8 mouse cellular contexts compared by ENCODE assay signal in genomic region chr7:144906708-144907397, GRCm38 (mm10). TPM values are rescaled to one million over a fixed set of nuclear protein-coding genes. Genes with fewer than 3 reads are reported as not detected.
DNase-seq lines count a peak whose midpoint lies in the region; ATAC-seq and TF ChIP-seq lines count a peak whose summit lies in the region.

No protein-coding gene starts in this region.

- peaks cover 4% of the 10 kb centered on the region for H3K9me3 ChIP-seq in heart, embryonic 16.5 days (replicated peaks; ENCODE audit: control insufficient read depth, low read length)

- no peak overlapping the region for H3K27ac ChIP-seq in heart, adult 2 months
- H3K27ac ChIP-seq in heart, embryonic 16.5 days (ENCODE audit: low read length): no peak overlapping the region

- H3K36me3 ChIP-seq in heart, adult 2 months (ENCODE audit: control insufficient read depth, insufficient read depth, low read length): no peaks in the 10 kb centered on the region
- no peaks in the 10 kb centered on the region for H3K36me3 ChIP-seq in heart, embryonic 16.5 days (ENCODE audit: control insufficient read depth, insufficient read depth)

- ATAC-seq in activated CD4-positive, CD25-positive, alpha-beta regulatory T cell, adult 4 months: peak; percentile 87
- ATAC-seq in heart, embryonic 16.5 days (replicated peaks; ENCODE audit: extremely low read depth, insufficient read depth, low FRiP score): no peak; the same call in 1 of the 2 replicates

- H3K4me1 ChIP-seq in heart, adult 2 months (ENCODE audit: control insufficient read depth, insufficient read depth, low read length): no peaks in the 10 kb centered on the region
- H3K4me1 ChIP-seq in heart, embryonic 16.5 days (ENCODE audit: control insufficient read depth, insufficient read depth, low read length): no peaks in the 10 kb centered on the region

- peak overlapping the region; percentile 42 for H3K4me2 ChIP-seq in heart, embryonic 16.5 days (ENCODE audit: low read depth, low read length)

- TF ChIP-seq POLR2A in heart, adult 2 months (IDR thresholded peaks at IDR 0.05; ENCODE audit: insufficient read depth, low read depth, low read length): no peak

- peak; percentile 98 for TF ChIP-seq CTCF in heart, adult 2 months (IDR thresholded peaks at IDR 0.05)

- 13% methylated on average over 28 of the region's 28 CpGs for WGBS in heart, adult 2 months
- 10% methylated on average over 28 of the region's 28 CpGs for WGBS in heart, embryonic 16.5 days

- no peak overlapping the region for H3K4me3 ChIP-seq in heart, adult 2 months
- H3K4me3 ChIP-seq in heart, embryonic 16.5 days (ENCODE audit: low read length): no peak overlapping the region

- no peak for TF ChIP-seq EP300 in heart, adult 2 months (IDR thresholded peaks at IDR 0.05; ENCODE audit: insufficient read depth, low read depth, low read length)

- no peaks in the 10 kb centered on the region for H3K79me2 ChIP-seq in heart, adult 2 months (replicated peaks; ENCODE audit: control insufficient read depth, insufficient read depth, low read length)

- no peaks in the 10 kb centered on the region for H3K27me3 ChIP-seq in heart, adult 2 months (ENCODE audit: control insufficient read depth, insufficient read depth, low read length)
- no peaks in the 10 kb centered on the region for H3K27me3 ChIP-seq in heart, embryonic 16.5 days (ENCODE audit: control insufficient read depth, insufficient read depth, low read length)

- H3K9ac ChIP-seq in heart, adult 2 months (ENCODE audit: low read depth, low read length): no peak overlapping the region
- no peak overlapping the region for H3K9ac ChIP-seq in heart, embryonic 16.5 days (ENCODE audit: low read length)

- intact Hi-C loops in heart, adult 2 months (cut with DNase I): no loop called here

- DNase-seq in heart, adult 2 months: peak; percentile 51 to 72
- DNase-seq in heart, adult 9 months (ENCODE audit: low spot score in 2 of 2): no peak
- peak; percentile 69 for DNase-seq in embryo, embryonic 9.5 days (ENCODE audit: extremely low spot score)
- peak; percentile 34 to 81 for DNase-seq in kidney, postnatal 36 days
- DNase-seq in lung, postnatal 25 days (ENCODE audit: low spot score): peak; percentile 26
- peak; percentile 52 for DNase-seq in right cerebral cortex, adult 18-20 months

RNA-seq across cellular contexts. Expression of gene LTO1, which starts 8.0 kb away (rescaled TPM):
- 10 to 100 TPM; 12.5 to 13.1 TPM for total RNA-seq in heart, adult 2 months (2021)
- 12.1 and 15.7 TPM in 2 replicates for polyA plus RNA-seq in heart, adult 2 months (2012; rRNA removed)
- 10 to 100 TPM; 34.4 to 34.5 TPM for polyA plus RNA-seq in activated CD4-positive, CD25-positive, alpha-beta regulatory T cell, adult 4 months (2017; shearing (Covaris generic))
- 20.2 and 23.7 TPM in 2 replicates for polyA plus RNA-seq in heart, embryonic 16.5 days (2015; fragmentation: Nextera tagmentation; extraction: Ambion mirVana)

RNA-seq across cellular contexts. Expression of gene Fgf15, which starts 10.5 kb away (rescaled TPM):
- total RNA-seq in heart, adult 2 months (2021): not detected
- not detected in 2 replicates for polyA plus RNA-seq in heart, adult 2 months (2012; rRNA removed)
- not detected for polyA plus RNA-seq in activated CD4-positive, CD25-positive, alpha-beta regulatory T cell, adult 4 months (2017; shearing (Covaris generic))
- 0.20 TPM in 1 of 2 replicates, not detected in the other for polyA plus RNA-seq in heart, embryonic 16.5 days (2015; fragmentation: Nextera tagmentation; extraction: Ambion mirVana)

RNA-seq across cellular contexts. Expression of gene Ccnd1, which starts 32.9 kb away (rescaled TPM):
- total RNA-seq in heart, adult 2 months (2021): 10 to 100 TPM; 28.3 to 43.6 TPM
- 27.3 and 31.4 TPM in 2 replicates for polyA plus RNA-seq in heart, adult 2 months (2012; rRNA removed)
- polyA plus RNA-seq in activated CD4-positive, CD25-positive, alpha-beta regulatory T cell, adult 4 months (2017; shearing (Covaris generic)): 1 to 10 TPM; 1.1 to 1.2 TPM
- polyA plus RNA-seq in heart, embryonic 16.5 days (2015; fragmentation: Nextera tagmentation; extraction: Ambion mirVana): 45.6 and 55.2 TPM in 2 replicates

RNA-seq across cellular contexts. Expression of gene Fgf4, which starts 59.7 kb away (rescaled TPM):
- not detected for total RNA-seq in heart, adult 2 months (2021)
- polyA plus RNA-seq in heart, adult 2 months (2012; rRNA removed): not detected in 2 replicates
- not detected for polyA plus RNA-seq in activated CD4-positive, CD25-positive, alpha-beta regulatory T cell, adult 4 months (2017; shearing (Covaris generic))
- 0.04 TPM in 1 of 2 replicates, not detected in the other for polyA plus RNA-seq in heart, embryonic 16.5 days (2015; fragmentation: Nextera tagmentation; extraction: Ambion mirVana)

Comparison
In these comparisons a context has a peak if more than half of its experiments do, and no peak if none do; other contexts are left out.
1. DNase-seq: peak in heart, adult 2 months (2 of 2), embryo, embryonic 9.5 days (single experiment), kidney, postnatal 36 days (2 of 2), lung, postnatal 25 days (single experiment) and right cerebral cortex, adult 18-20 months (single experiment); none in heart, adult 9 months (0 of 2).
2. RNA of gene Ccnd1, which starts 32.9 kb away (polyA plus RNA-seq): 45.6 to 55.2 TPM in heart, embryonic 16.5 days and 27.3 to 31.4 TPM in heart, adult 2 months; 1.1 to 1.2 TPM in activated CD4-positive, CD25-positive, alpha-beta regulatory T cell, adult 4 months; every median in the first group is over 10 times any median in the second.